Mouse (Mus musculus): ENCODE data around the gene Gm13420.

- TF ChIP-seq POLR2A (IDR thresholded peaks at IDR 0.05; ENCODE audit: borderline replicate concordance, low read depth, low read length), result no peak
- TF ChIP-seq CTCF (IDR thresholded peaks at IDR 0.05; ENCODE audit: low read depth, low read length), result no peak
These were observed 46.0 kb downstream of the Gm13420 start for GRCm38 (mm10) chr2:29705493-29705892.

All from bone marrow macrophage, adult 2 months (primary cell).